Mouse (Mus musculus) hindbrain, embryonic 15.5 days (tissue): ENCODE data around the gene Btn2a2. TPM values are rescaled to one million over a fixed set of nuclear protein-coding genes. Genes with fewer than 3 reads are reported as not detected.
A peak's percentile ranks its signal among the peaks of the same experiment; 100 is the strongest.

Experiments used
- ATAC-seq: fragments of 200-750 bp; cut with Nextera tagmentation; 2 replicates; pipeline ENCODE4 v1.8.0; 2017; ENCODE audit warnings: low read depth, moderate number of reproducible peaks, moderate TSS enrichment; ENCODE audit not compliant: low FRiP score
- H3K27ac ChIP-seq: fragments of 300-500 bp; sonication (generic); replicated peaks from 2 replicates; pipeline ENCODE4 v1.5.1; 2015; ENCODE audit warnings: mild to moderate bottlenecking, inconsistent platforms
- H3K27me3 ChIP-seq: fragments of 300-500 bp; sonication (generic); 2 replicates; pipeline ENCODE4 v1.6.1; 2015; ENCODE audit warnings: control low read depth, inconsistent platforms
- H3K36me3 ChIP-seq: fragments of 300-500 bp; sonication (generic); 2 replicates; pipeline ENCODE4 v1.6.1; 2015; ENCODE audit warnings: control low read depth, inconsistent platforms
- H3K4me1 ChIP-seq: fragments of 300-500 bp; sonication (generic); replicated peaks from 2 replicates; pipeline ENCODE4 v1.6.1; 2015; ENCODE audit warnings: control low read depth, inconsistent platforms
- H3K4me2 ChIP-seq: fragments of 300-500 bp; sonication (generic); 2 replicates; pipeline ENCODE4 v1.6.1; 2015; ENCODE audit warnings: moderate library complexity, mild to moderate bottlenecking, inconsistent platforms
- H3K4me3 ChIP-seq: fragments of 300-500 bp; sonication (generic); 2 replicates; pipeline ENCODE4 v1.5.1; 2015; ENCODE audit warnings: mild to moderate bottlenecking, inconsistent platforms
- H3K9ac ChIP-seq: fragments of 300-500 bp; sonication (generic); 2 replicates; pipeline ENCODE4 v1.6.1; 2015; ENCODE audit warnings: inconsistent platforms
- H3K9me3 ChIP-seq: fragments of 300-500 bp; sonication (generic); 2 replicates; pipeline ENCODE4 v1.6.1; 2016; ENCODE audit warnings: control low read depth, inconsistent platforms
- WGBS: fragments of 180-500 bp; shearing (Covaris S2); methylation state at CpG from one replicate; pipeline ENCODE4 v1.1.7; 2015; 5-methylcytosine and 5-hydroxymethylcytosine counted together
- polyA plus RNA-seq: library from polyadenylated mRNA; unstranded; fragments of >200 nt; fragmentation: Nextera tagmentation; extraction: Ambion mirVana; gene quantifications from 2 replicates; pipeline ENCODE4 v1.2.1, GENCODE M21; 2015

The Btn2a2 gene
- polyA plus RNA-seq, 1 experiment from 2014 or later: 0.06 TPM

GRCm38 (mm10) chr13:23518295-23518603 lies 29.6 kb upstream of the Btn2a2 start:
- Histone ChIP-seq H3K4me2 (peak overlapping the region; percentile 91), H3K4me1 (peaks cover 17% of the 10 kb centered on the region), H3K36me3 (no peaks in the 10 kb centered on the region), H3K27me3 (no peaks in the 10 kb centered on the region), H3K4me3 (peak overlapping the region; percentile 56), H3K9ac (0 out of 2 replicates have a peak overlapping the region, but pooled peaks have one; percentile 19), H3K27ac (no peak overlapping the region), H3K9me3 (no peaks in the 10 kb centered on the region)
- 1% methylated on average over 6 of the region's 6 CpGs for WGBS
- no peak for ATAC-seq

GRCm38 (mm10) chr13:23517603-23518294 lies 29.1 kb upstream of the Btn2a2 start:
- peak; percentile 85 for ATAC-seq
- no peaks in the 10 kb centered on the region for H3K36me3 ChIP-seq
- WGBS: under 1% methylated on average over 27 of the region's 27 CpGs
- H3K4me2 ChIP-seq: peak overlapping the region; percentile 91
- no peaks in the 10 kb centered on the region for H3K9me3 ChIP-seq
- peak overlapping the region; percentile 56 for H3K4me3 ChIP-seq
- H3K27me3 ChIP-seq: no peaks in the 10 kb centered on the region
- peak overlapping the region; percentile 29; the same call in 1 of the 2 replicates for H3K9ac ChIP-seq
- H3K27ac ChIP-seq: peak overlapping the region; percentile 62
- H3K4me1 ChIP-seq: peaks cover 17% of the 10 kb centered on the region

- H3K27ac ChIP-seq: peak overlapping the region; percentile 58; the same call in 1 of the 2 replicates
- H3K4me3 ChIP-seq: peak overlapping the region; percentile 56
- no peaks in the 10 kb centered on the region for H3K9me3 ChIP-seq
- H3K27me3 ChIP-seq: no peaks in the 10 kb centered on the region
- H3K4me1 ChIP-seq: peaks cover 17% of the 10 kb centered on the region
- peak; percentile 57; the same call in 1 of the 2 replicates for ATAC-seq
- H3K36me3 ChIP-seq: no peaks in the 10 kb centered on the region
- WGBS: under 1% methylated on average over 19 of the region's 19 CpGs
- peak overlapping the region; percentile 29; the same call in 1 of the 2 replicates for H3K9ac ChIP-seq
- peak overlapping the region; percentile 91 for H3K4me2 ChIP-seq
Observed at GRCm38 (mm10) chr13:23516822-23517602, 28.4 kb upstream of the Btn2a2 start.

DNA sequence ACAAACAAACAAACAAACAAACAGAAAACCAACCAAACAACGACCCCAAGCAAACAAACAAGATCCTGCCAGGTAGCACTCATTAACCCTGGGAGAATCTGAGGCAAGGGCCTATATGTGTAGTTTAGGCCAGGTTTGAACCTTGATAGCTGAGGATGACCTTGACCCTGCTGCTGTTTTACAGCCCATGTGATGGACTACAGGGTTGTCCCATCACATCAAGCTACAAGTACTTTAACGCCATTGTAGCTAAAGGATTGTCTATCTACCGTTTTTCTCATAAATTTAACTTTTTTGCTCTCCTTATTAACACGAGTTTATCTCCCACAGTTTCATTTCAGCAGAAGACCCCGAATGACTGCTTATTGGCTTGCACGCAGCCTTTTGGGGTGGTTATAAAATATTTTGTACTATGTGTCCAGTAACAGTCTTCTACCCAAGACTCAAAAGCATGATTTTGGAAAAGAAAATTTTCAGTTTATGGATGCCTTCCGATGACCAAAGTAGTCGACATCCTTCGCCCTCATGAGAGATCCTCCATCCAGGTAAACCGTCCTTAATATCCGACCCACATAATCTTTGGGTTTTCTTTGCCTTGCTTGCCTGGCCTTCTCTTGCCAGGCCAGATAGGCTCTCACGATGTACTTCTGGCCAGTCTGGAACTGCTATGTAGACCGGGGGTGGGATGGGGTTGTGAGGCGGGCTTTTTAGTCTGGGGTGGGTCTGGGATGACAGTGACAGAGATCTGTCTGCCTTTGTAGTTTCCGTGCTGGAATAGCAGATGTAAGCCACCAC lies 27.4 kb upstream of the Btn2a2 start:
- Histone ChIP-seq H3K4me2 (peak overlapping the region; percentile 91), H3K36me3 (no peaks in the 10 kb centered on the region), H3K4me1 (peaks cover 17% of the 10 kb centered on the region), H3K9me3 (no peaks in the 10 kb centered on the region), H3K27ac (no peak overlapping the region), H3K27me3 (no peaks in the 10 kb centered on the region), H3K9ac (peak overlapping the region; percentile 42), H3K4me3 (peak overlapping the region; percentile 56)
- ATAC-seq: no peak
- WGBS: 55% methylated on average over 15 of the region's 15 CpGs

DNA sequence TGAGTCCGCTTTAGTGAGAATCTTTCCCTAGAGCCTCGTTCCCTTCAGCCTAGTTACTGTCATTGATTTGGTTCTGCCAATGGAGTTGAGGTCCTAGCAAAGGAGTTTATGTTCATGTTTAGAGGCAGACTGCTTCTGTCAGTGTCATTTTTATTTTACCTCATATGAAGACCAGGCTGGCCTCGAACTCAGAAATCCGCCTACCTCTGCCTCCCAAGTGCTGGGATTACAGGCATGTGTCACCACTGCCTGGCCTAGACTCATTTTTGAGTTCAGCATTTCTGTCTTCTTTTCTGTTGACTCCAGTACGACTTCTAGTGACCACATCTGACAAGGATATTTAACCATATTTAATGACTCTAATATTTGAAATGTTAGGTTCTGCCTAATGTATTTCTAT lies 26.6 kb upstream of the Btn2a2 start:
- peaks cover 17% of the 10 kb centered on the region for H3K4me1 ChIP-seq
- H3K27me3 ChIP-seq: no peaks in the 10 kb centered on the region
- no peaks in the 10 kb centered on the region for H3K36me3 ChIP-seq
- no peak overlapping the region for H3K4me3 ChIP-seq
- no peak for ATAC-seq
- 76% methylated on average over 5 of the region's 5 CpGs for WGBS
- no peak overlapping the region for H3K9ac ChIP-seq
- H3K27ac ChIP-seq: no peak overlapping the region
- no peak overlapping the region for H3K4me2 ChIP-seq
- H3K9me3 ChIP-seq: no peaks in the 10 kb centered on the region

DNA sequence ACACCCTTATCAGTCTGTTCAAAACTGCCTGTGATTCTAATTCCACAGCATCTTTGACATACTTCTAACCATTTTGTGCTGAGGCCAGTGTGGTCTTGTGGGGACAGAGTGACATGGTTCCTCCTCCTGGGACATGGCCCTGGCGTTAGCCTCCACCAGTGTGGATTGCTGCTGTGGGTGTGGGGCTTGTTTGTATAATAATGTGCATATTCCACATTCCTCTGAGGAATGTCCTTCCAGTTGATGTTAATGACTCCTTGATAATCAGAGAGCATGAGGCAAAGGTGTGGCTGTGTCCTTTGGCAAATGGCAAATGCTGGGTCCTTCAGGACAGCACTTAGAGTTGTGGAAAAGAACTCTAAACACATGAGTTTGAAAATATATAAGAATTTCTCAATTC lies 24.9 kb upstream of the Btn2a2 start:
- Histone ChIP-seq H3K27me3 (no peaks in the 10 kb centered on the region), H3K4me1 (peaks cover 7% of the 10 kb centered on the region), H3K27ac (no peak overlapping the region), H3K9ac (no peak overlapping the region), H3K4me2 (no peak overlapping the region), H3K9me3 (no peaks in the 10 kb centered on the region), H3K4me3 (no peak overlapping the region), H3K36me3 (no peaks in the 10 kb centered on the region)
- 92% methylated on average over 1 of the region's 1 CpGs for WGBS
- no peak for ATAC-seq

- Histone ChIP-seq H3K27ac (no peak overlapping the region), H3K27me3 (peaks cover 3% of the 10 kb centered on the region; the same call in 1 of the 2 replicates), H3K4me2 (no peak overlapping the region), H3K9ac (no peak overlapping the region), H3K9me3 (no peaks in the 10 kb centered on the region), H3K4me1 (peaks cover 10% of the 10 kb centered on the region; the same call in 1 of the 2 replicates), H3K4me3 (no peak overlapping the region), H3K36me3 (no peaks in the 10 kb centered on the region)
- ATAC-seq: no peak
- WGBS: 42% methylated on average over 1 of the region's 1 CpGs
Observed at GRCm38 (mm10) chr13:23510127-23510526, 21.5 kb upstream of the Btn2a2 start.

DNA sequence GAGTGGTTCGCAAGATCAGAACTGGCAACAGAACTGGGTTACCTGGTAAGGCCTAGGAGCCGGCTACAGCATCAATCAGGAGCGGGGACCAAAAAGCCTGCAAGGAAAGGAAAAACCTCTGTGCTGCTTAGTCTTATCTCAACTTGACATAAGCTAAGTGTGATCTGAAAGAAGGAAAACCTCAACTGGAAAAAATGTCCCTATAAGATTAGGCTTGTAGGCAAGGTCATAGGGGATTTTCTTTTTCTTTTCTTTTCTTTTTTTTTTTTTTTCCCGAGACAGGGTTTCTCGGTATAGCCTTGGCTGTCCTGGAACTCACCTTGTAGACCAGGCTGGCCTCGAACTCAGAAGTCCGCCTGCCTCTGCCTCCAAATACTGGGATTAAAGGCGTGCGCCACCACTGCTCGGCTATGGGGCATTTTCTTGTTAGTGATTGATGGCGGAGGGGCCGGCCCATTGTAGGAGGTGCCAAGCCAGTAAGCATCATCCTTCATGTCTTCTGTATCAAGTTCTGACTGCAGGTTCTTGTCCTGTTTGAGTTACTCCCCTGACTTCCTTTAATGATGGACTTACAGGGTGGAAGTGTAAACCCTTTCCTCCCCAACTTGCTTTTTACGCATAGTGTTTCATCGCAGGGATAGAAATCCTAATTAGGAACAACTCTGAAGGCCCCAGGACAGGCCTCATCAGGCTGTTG lies 18.3 kb upstream of the Btn2a2 start:
- whole genome bisulfite sequencing: 21% methylated on average over 14 of the region's 14 CpGs
- ATAC-seq: no peak

GRCm38 (mm10) chr13:23506351-23506750 lies 17.7 kb upstream of the Btn2a2 start:
- Histone ChIP-seq H3K27ac (no peak overlapping the region), H3K4me3 (peak overlapping the region; percentile 9), H3K36me3 (no peaks in the 10 kb centered on the region), H3K9me3 (no peaks in the 10 kb centered on the region), H3K27me3 (peaks cover 6% of the 10 kb centered on the region), H3K4me1 (peaks cover 12% of the 10 kb centered on the region; the same call in 1 of the 2 replicates), H3K4me2 (peak overlapping the region; percentile 43), H3K9ac (no peak overlapping the region)
- ATAC-seq: no peak
- WGBS: 6% methylated on average over 13 of the region's 13 CpGs

More for the DNA sequence above, 18.3 kb upstream of the Btn2a2 start:
- H3K27ac ChIP-seq: no peak overlapping the region
- H3K27me3 ChIP-seq: peaks cover 3% of the 10 kb centered on the region; the same call in 1 of the 2 replicates
- H3K4me3 ChIP-seq: no peak overlapping the region
- H3K4me1 ChIP-seq: peaks cover 12% of the 10 kb centered on the region; the same call in 1 of the 2 replicates
- H3K9ac ChIP-seq: no peak overlapping the region
- H3K4me2 ChIP-seq: peak overlapping the region; percentile 43
- no peaks in the 10 kb centered on the region for H3K36me3 ChIP-seq
- no peaks in the 10 kb centered on the region for H3K9me3 ChIP-seq

DNA sequence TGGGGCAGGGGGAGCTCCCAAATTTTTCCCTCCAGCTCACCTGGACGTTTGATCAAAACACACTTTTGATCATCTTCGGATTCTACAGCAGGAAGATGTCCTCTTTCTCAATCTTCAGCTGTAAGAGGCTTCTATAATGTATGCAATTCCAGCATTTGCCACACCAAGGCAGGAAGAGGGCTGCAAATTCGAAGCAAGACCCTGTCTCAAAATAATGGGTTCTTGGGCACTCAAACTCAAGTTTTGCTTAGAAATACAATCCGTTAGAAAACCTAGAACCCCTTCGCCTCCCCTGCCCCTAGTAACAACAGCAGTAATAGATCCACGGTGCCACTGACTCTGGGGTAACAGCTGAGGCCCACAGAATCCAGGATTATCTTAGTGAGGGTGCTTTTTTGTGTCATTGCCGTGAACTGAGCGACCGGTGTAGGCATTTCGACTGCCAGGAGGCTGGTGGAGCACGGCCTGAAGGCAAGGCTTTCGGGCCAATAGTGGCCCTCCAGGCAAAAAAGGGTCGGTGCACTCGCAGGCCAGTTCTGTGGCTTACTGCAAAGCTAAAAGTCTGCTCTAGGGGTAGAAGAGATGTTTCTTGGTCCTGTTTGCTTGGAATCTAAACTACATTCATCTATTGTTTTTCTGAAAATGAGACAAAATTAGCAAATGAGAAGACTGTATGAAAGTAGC lies 17.1 kb upstream of the Btn2a2 start:
- no peak for ATAC-seq
- H3K27ac ChIP-seq: no peak overlapping the region
- H3K9me3 ChIP-seq: no peaks in the 10 kb centered on the region
- peaks cover 6% of the 10 kb centered on the region for H3K27me3 ChIP-seq
- peaks cover 12% of the 10 kb centered on the region; the same call in 1 of the 2 replicates for H3K4me1 ChIP-seq
- 6% methylated on average over 14 of the region's 14 CpGs for WGBS
- peak overlapping the region; percentile 9 for H3K4me3 ChIP-seq
- H3K9ac ChIP-seq: no peak overlapping the region
- no peaks in the 10 kb centered on the region for H3K36me3 ChIP-seq
- H3K4me2 ChIP-seq: peak overlapping the region; percentile 43

- Histone ChIP-seq H3K9ac (no peak overlapping the region), H3K36me3 (no peaks in the 10 kb centered on the region), H3K4me2 (peak overlapping the region; percentile 39), H3K4me1 (peaks cover 13% of the 10 kb centered on the region; the same call in 1 of the 2 replicates), H3K4me3 (peak overlapping the region; percentile 12; the same call in 1 of the 2 replicates), H3K27ac (no peak overlapping the region), H3K9me3 (no peaks in the 10 kb centered on the region), H3K27me3 (peaks cover 14% of the 10 kb centered on the region)
- WGBS: 2% methylated on average over 9 of the region's 9 CpGs
- 0 out of 2 replicates have a peak, but pooled peaks have one; percentile 39 for ATAC-seq
Observed at GRCm38 (mm10) chr13:23503797-23504196, 15.1 kb upstream of the Btn2a2 start.
